Mouse (Mus musculus) megakaryocyte progenitor cell, adult 5-6 weeks (primary cell): ENCODE results near the gene Mtg2. TPM values are rescaled to one million over a fixed set of nuclear protein-coding genes. Genes with fewer than 3 reads are reported as not detected.

Source experiments
- ATAC-seq: replicated peaks from 2 replicates; pipeline ENCODE4 v1.8.0; 2016; ENCODE audit warnings: mild to moderate bottlenecking, moderate TSS enrichment, inconsistent platforms; ENCODE audit not compliant: poor library complexity
- total RNA-seq, 2 experiments: library from RNA; stranded (forward) in 1 of 2; stranded (reverse) in 1 of 2; fragments of 157-497, 149-512 nt in 1 of 2; fragments of 200-1000 nt in 1 of 2; gene quantifications; 2 replicates each; pipeline versions ENCODE4 v1.2.3 to v1.2.4; 2015 to 2017

The Mtg2 gene
- total RNA-seq, 2 experiments from 2014 or later = 6.4 to 14.0 TPM

DNA sequence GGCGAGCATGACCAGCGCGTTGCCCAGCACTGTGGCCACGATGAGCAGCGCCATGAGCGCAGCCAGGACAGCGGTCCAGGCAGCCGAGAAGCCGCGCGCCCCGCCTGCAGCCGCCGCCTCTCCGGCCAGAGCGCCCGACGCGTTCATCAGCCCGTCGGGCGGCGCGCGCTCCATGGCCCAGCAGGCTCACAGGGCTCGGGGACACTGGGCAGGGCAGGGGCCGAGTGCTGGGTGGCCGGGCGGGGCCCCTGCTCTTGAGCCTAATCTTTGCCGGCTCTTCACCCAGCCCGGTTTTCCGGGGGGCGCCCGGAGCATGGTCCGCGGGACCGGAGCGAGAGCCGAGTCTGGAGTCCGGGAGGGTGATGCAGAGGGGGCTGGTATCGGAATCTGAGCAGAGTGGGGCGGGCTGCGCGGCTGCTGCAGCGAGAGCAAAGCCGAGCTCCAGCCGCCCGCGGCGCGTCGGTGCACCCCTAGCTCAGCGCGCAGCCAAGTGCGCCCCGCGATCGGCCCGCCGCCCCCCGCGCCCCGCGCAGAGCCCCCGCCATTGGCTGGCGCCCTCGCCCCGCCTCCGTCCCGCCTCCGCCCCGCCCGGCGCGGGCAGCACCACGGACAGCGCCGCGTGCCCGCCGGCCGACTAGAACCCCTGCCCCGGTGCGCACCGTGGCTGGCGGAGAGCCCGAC lies 33.7 kb downstream of the Mtg2 start, which contains the start of gene Hrh3:
Gene Hrh3 (minus strand): TSS at position 511 of the 681 bp plus-strand sequence.
- peak; percentile 76 for ATAC-seq

DNA sequence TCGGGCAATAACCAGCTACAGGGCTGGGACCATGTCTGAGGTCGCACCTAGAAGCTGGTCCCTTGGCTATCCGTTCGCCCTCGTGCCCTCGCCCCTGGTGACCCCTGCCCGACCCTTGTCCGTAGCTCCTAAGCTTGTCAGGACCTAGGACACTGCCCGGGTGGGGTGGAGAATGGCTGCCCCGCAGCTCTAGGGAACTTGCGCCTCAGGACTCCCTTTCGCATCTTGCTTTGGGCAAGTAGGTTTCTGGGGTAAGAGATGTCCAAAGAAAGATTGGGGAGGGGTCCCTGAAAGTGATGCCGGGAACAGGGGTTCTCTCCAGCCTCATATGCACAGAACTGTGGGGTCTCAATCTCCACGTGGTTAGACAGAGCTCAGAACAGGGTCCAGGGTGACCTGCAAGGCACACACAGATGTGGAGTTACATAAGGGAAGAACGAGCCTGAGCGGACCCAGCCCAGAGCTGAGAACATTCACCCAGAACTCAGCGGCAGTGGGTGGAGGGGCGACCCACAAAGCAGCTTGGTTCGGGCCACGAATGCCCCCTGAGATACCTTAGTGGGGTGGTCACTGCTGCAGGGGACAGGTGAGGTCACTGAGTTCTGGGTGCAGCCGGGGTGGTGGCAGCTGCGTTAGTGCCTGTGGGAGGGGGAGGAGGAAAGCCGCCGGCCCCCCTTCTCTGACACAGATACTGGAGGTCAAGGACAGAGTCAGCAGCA lies 34.4 kb downstream of the Mtg2 start:
- ATAC-seq = peak; percentile 44

DNA sequence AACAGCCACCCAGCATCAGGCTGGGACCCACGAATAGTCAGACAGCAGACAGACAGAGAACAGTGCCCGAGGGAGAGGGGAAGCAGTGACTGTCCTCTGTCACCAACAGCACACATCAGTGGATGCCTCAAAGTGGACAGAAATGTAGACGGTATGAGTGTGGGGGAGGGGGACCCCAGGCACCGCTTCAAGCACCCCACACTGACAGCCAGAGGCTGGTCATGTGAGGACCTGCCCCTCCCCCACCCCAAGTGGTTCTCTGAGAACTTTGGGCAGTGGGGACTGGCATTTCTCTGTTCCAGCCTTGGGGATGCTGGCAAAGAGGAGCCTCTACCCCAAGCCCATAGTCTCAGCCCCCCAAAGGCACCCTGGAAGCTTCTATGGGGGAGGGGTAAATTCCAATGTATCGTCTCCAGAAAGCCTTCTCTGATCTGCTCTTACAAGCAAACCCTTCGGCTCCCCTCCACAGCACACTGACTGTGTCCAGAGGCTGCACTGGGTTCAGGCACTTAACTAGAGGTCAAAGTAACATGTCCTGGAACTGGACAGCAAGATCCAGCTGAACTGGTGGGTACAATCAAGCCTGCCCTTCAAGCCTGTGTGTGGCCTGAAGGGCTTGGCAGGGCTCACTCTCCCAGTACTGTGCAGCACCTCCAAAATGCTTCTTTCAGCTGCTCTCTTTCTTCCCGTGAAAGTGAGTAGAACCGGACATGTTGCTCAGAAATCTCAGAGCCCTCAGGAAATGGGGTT lies 35.2 kb downstream of the Mtg2 start:
- ATAC-seq = no peak

DNA sequence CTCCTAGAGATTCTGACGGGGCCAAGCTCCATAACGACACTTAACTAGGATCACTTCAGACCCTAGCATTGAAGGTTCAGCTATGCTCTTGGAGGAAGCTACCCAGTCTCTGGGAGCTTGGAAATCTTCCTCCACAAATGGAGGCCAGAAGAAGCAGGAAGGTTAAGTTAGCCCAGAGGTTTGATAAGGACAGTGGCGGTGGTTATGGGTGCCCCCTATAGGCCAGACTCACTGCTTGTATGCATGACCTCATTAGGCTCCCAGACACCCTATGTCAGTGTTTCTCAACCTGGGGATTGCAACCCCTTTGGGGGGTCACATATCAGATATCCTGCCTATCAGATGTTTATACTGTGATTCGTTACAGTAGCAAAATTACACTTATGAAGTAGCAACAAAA lies 36.7 kb downstream of the Mtg2 start:
- ATAC-seq = peak; percentile 59

DNA sequence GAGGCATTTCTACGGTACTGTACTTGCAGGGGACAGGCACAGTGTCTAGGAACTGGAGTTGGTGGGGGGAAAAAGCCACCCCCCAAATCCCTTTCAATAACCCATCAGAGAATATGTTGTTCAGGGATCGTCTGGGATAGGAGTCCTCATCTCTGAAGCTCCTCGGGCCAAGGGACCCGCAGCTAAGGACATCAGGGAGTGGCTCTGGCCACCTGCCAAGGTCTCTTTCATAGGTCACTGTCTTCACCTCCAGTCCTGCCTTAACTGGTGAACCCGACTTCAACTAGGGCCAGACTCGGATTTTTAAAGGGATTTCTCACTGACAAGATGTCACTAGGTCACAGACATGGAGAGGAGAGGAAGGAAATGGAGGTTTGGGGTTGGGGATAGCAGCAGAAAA lies 37.9 kb downstream of the Mtg2 start:
- no peak for ATAC-seq

DNA sequence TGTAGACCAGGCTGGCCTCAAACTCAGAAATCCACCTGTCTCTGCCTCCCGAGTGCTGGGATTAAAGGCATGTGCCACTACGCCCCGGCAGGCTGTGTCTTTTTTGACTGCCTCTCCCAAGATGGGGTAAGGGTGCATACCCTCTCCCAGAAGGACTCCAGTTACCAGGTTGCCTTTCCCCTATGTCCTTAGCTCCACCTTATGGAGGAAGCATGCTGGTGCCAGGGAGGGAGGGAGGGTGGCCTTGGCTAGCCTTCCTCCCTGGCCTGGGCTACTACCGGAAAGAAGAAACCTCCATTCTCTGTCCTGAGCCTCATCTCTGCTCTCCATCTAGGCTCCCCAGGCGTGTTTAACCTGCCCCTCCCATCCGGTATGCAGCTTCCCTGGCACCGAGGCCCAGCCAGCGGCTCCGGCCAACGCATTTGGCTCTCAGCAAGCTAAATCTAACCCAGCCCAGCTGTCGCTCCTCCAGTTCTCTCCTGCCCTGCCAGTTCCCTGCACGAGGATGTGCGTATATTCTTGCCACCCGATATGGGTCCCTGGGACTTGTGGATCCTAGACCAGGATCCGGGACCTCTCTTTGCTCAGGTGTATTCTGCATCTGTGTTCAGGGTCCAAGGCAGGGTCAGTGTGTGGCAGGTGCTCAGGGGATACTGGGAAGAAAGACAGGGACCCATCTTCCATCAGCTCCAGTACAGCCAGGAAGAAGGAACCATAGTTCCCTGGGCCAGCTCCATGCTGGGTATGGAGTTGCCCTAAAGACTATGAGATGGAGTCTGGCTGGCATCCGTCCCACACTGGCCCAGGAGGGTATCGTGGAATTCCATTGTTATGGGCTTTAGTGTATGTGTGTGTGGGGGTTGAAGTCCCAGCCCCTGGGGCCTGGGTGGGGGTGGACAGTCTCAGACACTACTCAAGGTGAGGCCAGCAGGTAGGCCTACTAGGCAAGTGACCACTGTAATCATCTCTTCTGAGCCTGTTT lies 43.8 kb downstream of the Mtg2 start:
- ATAC-seq = no peak

DNA sequence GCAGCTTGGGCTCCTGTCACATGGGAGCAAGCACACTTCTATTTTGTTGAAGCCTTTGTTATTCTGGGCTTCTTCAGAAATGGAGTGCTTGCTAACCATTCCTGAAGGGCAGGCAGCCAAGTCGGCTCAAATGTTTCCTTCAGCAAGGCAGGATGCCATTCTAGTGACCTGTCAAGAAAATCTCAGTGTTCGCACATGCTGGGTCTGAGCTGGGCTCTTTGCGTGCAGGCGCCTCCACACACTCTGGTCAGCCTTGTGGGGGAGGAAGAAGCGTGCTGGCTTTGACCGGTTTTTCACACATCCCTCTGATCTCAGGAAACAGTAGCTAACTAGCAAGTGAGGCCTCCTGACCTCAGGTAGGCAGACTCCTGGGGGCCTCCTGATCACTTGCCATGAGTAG lies 44.9 kb downstream of the Mtg2 start:
- no peak for ATAC-seq

DNA sequence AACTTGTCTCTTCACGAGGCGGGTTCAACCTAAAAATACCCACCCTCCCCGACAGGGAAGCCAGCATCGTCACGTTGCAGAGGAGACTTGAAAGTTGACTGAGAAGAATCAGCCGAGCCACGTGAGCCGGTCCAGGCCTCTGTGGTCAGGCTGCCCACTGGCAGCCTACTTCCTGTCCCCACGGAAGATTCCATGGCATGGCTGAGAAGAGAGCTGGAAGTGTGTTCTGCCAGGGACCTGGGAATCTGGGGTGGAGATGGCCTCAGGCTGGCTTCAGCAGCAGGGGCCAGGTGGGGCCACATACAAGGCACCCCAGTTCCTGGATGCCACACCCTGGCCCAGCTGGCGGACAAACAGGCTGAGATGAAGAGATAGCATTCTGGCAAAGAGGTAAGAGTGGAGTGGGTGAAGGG lies 45.7 kb downstream of the Mtg2 start:
- no peak for ATAC-seq

DNA sequence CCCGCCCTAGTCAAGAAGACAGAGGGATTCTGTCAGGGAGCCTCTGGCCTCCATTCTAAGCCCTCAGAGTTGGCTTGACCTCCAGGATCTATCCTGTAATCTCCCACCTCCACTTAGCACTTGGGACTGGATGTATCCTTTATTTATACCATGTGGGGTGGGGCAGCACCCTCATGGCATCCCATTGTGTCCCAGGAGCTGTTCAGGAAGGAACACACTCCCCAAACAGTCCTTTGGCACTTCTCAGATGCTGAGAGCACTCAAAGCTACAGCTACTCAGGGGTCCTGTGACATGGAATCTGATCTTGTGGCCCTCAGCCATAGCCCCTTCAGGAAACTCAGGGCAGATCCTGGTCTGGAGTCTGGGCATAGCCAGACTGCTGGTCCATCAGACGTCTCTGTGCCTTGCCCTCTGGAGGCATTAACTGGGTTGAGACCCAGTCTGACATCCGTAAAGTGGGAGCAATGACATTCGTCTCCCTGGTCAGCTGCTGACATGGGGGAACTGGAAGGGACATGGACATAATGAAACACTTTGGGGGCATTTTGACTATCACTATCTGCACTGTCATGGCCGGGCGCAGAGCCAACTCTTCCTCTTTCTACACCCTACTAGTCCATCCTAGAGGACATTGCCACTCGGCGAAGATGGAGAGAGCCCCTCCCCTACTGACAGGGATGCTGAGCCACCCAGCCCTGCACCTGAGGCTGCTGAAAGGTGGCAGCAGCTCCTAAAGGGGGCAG lies 46.5 kb downstream of the Mtg2 start:
- no peak for ATAC-seq

DNA sequence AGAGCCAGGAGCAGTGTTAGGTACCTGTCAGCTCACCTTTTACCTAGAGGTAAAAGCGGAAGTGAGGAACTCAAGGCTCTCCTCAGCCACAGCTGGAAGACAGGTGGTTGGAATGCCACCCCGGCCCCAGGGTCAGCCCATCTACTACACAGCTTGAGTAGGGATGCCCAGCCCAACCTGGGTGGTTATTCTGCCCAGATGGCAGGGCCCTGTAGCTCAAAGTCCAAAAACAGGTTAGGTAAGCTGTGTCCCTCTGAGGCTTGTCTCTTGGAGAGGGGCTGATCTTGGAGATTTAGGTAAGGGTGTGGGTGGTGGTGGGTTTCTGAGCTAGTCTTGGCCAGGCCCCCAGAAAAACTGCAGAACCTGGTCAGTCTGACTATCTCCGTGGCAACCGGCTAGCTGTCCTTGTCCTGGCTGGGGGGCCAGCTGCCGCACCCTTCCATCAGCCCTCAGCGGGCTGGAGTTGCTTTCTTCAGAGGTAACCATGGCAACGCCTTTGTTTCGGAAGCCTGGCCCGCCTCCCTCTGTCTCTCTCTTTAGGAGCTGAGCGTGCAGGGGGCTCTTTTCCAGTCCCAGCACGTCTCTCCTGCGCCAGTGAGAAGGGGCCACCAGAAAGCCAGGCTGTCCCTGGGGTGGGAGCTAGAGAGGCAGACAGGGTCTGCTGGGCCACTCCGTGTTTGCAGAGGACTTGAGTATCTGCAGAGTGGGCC lies 47.3 kb downstream of the Mtg2 start:
- no peak for ATAC-seq

DNA sequence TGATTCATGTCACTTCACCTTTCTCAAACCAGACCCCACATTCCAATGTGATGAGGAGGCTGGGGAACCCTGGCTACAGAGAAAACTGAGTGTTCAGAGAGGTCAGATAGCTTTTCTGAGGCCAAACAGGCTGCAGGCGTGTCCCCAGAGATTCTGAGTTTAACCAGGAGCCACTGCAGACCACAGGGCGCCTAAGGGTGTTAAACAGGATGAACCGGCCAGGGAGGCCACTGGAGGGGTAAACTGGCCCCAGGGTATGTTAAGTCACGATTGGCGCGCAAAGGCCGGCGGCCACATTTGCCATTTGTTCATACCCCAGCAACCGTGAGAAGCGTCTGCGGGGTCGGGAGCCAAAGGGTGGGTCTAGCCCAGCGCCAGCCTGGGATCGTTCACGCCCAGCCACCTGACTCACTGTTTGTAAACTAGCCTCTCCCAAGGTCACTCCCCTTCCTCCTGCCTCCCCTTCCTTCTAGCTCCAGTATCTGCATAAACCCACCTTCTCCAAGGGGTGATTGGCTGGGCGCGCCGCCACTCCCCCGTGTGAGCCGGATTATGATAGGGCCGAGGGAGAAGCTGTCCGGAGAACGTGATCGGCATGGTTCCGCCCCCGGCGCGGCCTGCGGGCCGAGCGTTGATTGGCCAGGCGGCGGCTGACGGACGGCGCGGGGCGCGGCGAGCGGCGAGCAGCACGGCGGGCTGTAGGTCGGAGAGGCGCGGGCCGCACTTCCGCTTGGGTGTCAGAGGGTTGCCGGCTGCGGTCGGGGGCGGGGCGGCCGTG lies 48.5 kb downstream of the Mtg2 start, which contains the start of gene Osbpl2:
Gene Osbpl2 (plus strand): TSS at position 646 of the 778 bp plus-strand sequence.
- ATAC-seq = peak; percentile 85

DNA sequence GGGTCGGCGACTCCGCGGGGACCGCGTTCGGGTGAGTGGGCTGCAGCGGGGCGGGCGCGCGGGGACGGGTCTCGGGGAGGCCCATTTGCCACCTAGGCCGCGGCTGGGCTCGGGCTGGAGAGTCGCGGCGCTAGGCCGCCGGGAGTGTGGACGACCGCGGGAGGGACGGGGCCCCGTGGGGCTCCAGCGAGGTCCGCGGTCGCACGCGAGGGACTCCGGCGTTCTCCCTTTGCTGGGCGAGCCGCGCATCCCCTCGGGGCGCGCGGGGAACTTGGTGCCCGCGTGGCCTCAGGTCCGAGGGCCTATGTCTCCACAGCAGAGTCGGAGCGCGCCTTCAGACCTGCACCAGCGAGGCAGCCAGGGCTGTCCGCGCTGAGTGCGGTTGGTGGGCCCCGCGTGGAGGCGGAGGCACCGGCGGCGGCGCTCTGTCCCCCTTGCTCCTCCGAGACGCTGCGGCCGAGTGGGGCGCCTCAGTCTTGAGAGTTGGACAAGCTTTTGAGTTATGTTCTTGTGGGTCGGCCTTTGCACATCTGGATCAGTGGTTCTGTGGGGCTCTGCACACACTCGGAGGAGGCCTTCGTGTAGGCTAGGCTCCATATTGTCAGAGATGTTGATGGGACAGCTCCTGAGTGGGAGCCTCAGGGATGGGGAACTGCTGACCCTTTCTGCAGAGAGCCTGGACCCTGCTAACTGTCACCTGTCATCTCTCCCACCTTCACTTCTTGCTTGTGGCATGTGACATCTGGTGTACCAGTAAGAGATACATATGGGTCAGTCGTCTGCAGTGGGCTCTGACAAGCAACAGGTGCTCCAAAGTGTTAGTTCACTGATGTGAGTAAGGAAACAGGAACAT lies 49.3 kb downstream of the Mtg2 start:
- ATAC-seq = peak; percentile 7; the same call in 1 of the 2 replicates

DNA sequence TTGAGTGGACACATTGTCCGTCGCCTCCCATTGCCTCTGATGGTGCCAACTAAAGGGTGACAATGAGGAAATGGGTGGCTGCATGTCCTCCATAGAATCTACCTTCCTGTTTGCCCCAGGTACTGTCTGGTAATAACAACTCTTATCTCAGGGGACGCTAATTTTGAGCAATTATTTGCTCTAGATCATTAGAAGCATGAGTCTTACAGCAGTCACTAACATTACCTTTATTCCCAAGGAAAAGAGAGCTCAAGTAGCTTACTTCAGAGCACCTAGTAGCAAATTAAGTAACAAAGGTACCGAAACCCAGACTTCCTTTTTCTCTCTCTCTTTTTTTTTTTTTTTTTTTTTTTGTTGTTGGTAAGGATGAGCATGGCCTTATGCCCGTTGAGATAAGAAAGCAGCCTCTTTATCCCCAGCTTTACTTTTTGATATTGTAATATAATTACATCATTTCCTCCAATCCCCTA lies 49.9 kb downstream of the Mtg2 start:
- peak; percentile 10; the same call in 1 of the 2 replicates for ATAC-seq

DNA sequence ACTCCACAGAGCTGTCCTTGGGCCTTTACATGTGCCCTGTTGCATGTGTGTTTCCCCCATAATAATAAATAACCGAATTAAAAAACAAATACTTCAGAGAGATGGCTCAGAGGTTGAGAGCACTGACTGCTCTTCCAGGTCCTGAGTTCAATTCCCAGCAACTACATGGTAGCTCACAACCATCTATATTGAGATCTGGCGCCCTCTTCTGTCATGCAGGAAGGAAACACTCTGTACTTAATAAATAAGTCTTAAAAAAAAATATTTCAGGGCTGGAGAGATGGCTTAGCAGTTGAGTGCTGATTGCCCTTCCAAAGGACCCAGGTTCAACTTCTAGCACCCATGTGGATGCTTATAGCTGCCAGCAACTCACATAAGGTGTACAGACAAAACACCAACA lies 53.8 kb downstream of the Mtg2 start:
- no peak for ATAC-seq

DNA sequence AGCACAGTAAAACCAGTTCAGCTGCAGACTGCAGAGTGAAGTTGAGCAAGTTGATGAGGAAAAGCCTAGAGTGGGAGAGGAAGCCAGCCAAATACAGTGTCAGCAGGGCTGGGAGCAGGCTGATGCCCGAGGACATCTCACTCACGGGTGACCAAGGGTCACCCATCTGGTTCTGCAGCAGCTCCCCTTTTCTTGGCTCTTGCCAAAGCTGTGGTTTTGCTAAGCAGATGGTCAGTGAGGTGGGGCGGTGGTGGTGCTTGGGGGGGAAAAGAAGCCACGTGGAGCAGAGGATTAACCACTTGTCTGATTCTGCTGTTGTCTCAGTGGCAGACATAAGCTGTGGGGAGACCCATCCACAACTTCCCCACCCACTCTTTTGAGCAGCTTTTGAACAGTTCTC lies 55.8 kb downstream of the Mtg2 start:
- ATAC-seq = peak; percentile 70

DNA sequence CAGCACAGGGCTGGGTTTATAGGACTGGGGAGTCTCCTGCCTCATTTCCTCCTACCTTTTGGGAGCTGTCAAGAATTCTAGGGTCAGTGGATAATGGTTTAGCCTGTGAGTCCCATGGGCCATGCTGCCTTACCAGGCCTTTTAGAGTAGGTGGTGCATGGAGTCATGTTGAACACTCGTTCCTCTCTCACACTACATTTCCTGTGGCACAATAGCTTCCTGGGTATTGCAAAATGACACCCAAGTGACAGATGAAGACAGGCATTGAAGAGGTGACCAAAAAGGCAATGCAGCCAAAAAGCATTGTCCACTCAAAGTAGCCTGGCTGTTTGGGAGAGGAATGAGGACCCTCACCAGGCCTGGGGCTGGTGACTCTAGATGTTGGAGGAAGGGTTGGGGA lies 57.3 kb downstream of the Mtg2 start:
- ATAC-seq = peak; percentile 85

DNA sequence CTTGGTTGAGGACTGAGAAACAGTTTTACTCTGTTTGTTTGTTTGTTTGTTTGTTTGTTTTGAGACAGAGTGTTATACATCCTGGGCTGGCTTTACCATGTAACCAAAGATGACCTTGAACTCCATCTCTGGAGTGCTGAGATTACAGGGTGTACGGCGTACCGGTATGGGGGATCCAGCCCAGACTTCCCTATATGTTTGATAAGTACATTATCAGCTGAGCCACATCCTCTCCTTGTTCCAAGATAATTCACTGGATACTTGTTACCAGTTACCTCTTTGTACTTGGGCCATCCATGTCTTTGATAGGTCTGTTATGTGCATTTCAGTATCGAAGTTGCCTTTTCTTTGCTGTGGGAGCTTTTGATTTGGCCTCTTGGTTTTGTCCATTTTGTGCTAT lies 62.8 kb downstream of the Mtg2 start:
- ATAC-seq = no peak
